Mouse (Mus musculus) liver, embryonic 14.5 days (tissue): ENCODE measurements around the gene 4930402K13Rik. TPM values are rescaled to one million over a fixed set of nuclear protein-coding genes. Genes with fewer than 3 reads are reported as not detected.
A peak's percentile ranks its signal among the peaks of the same experiment; 100 is the strongest.
"Not testable (repeated sequence)": the region's sequence is repeated elsewhere in the genome, so short reads cannot be mapped to it uniquely, and the experiment has no call there.

ENCODE experiments used
- ATAC-seq: fragments of 200-750 bp; cut with Nextera tagmentation; 2 replicates; pipeline ENCODE4 v1.8.0; 2017; ENCODE audit warnings: moderate number of reproducible peaks, mild to moderate bottlenecking, moderate library complexity; ENCODE audit not compliant: insufficient read depth
- DNase-seq, 3 experiments: peaks; one replicate each; pipeline ENCODE4 v3.0.0-alpha.2; 2012 to 2013; ENCODE audit warnings: low read depth in 3 of 3, low spot score in 3 of 3
- H3K27ac ChIP-seq: fragments of 300-500 bp; sonication (generic); 2 replicates; pipeline ENCODE4 v1.5.1; 2014; ENCODE audit warnings: moderate library complexity, mild to moderate bottlenecking, control low read depth, inconsistent platforms
- H3K27me3 ChIP-seq: fragments of 300-500 bp; sonication (generic); 2 replicates; pipeline ENCODE4 v1.6.1; 2014; ENCODE audit warnings: mild to moderate bottlenecking, low read length, moderate library complexity; ENCODE audit not compliant: control insufficient read depth, insufficient read depth
- H3K36me3 ChIP-seq: fragments of 300-500 bp; sonication (generic); replicated peaks from 2 replicates; pipeline ENCODE4 v1.6.1; 2014; ENCODE audit warnings: low read depth; ENCODE audit not compliant: control insufficient read depth, insufficient read depth
- H3K4me1 ChIP-seq, 2 experiments: fragments of 200-500 bp in 1 of 2; fragments of 300-500 bp in 1 of 2; sonication (generic) in 1 of 2; replicated peaks; 2 replicates each; pipeline ENCODE4 v1.6.1; 2012 to 2014; ENCODE audit warnings: antibody characterized with exemption in 1 of 2, inconsistent platforms in 1 of 2, low read length in 1 of 2; ENCODE audit not compliant: control insufficient read depth in 2 of 2, insufficient read depth in 2 of 2
- H3K4me2 ChIP-seq: fragments of 300-500 bp; sonication (generic); 2 replicates; pipeline ENCODE4 v1.6.1; 2014; ENCODE audit warnings: low read depth, mild to moderate bottlenecking, control low read depth, moderate library complexity
- H3K4me3 ChIP-seq, 2 experiments: fragments of 200-500 bp in 1 of 2; fragments of 300-500 bp in 1 of 2; sonication (generic) in 1 of 2; 2 replicates each; pipeline ENCODE4 v1.5.1; 2012 to 2014; ENCODE audit warnings: low read depth in 2 of 2, low read length in 2 of 2, mild to moderate bottlenecking in 2 of 2, control low read depth in 1 of 2, inconsistent platforms in 1 of 2, moderate library complexity in 1 of 2; ENCODE audit not compliant: insufficient read depth in 1 of 2
- H3K9ac ChIP-seq: fragments of 300-500 bp; sonication (generic); replicated peaks from 2 replicates; pipeline ENCODE4 v1.6.1; 2014; ENCODE audit warnings: mild to moderate bottlenecking, control low read depth, moderate library complexity
- H3K9me3 ChIP-seq: fragments of 300-500 bp; sonication (generic); 2 replicates; pipeline ENCODE4 v1.6.1; 2016; ENCODE audit warnings: low read length, mixed read lengths; ENCODE audit not compliant: control insufficient read depth
- CTCF ChIP-seq: IDR thresholded peaks from 2 replicates; pipeline ENCODE4 v1.5.1; 2016; ENCODE audit warnings: antibody characterized with exemption, low read depth, control low read depth
- EP300 ChIP-seq: IDR thresholded peaks from 2 replicates; pipeline ENCODE4 v1.6.1; 2016; ENCODE audit warnings: antibody characterized with exemption, low read depth
- WGBS: fragments of 180-500 bp; shearing (Covaris S2); extraction: QIAGEN DNeasy Blood & Tissue Kit; methylation state at CpG from one replicate; pipeline ENCODE4 v1.1.7; 2014; ENCODE audit not compliant: insufficient replicate concordance; 5-methylcytosine and 5-hydroxymethylcytosine counted together
- polyA plus RNA-seq, 2 experiments: library from polyadenylated mRNA; depleted of rRNA in 1 of 2; stranded (reverse) in 1 of 2; unstranded in 1 of 2; fragments of >200 nt; fragmentation: Nextera tagmentation in 1 of 2; extraction: Ambion mirVana in 1 of 2; gene quantifications; 2 replicates each; pipeline versions ENCODE4 v1.2.1 to v1.2.3; 2012 to 2014

4930402K13Rik gene
- not detected in 2 replicates for polyA plus RNA-seq (2012; rRNA removed)
- polyA plus RNA-seq (2014; fragmentation: Nextera tagmentation; extraction: Ambion mirVana) = not detected in 2 replicates

- 82% methylated on average over 6 of the region's 6 CpGs for WGBS
- Histone ChIP-seq H3K4me3 (no peak within 1 kb of the TSS), H3K9me3 (no peaks in the 10 kb centered on the region), H3K4me1 (no peaks in the 10 kb centered on the region), H3K36me3 (no peaks in the 10 kb centered on the region), H3K27me3 (no peaks in the 10 kb centered on the region), H3K4me2 (no peak within 1 kb of the TSS), H3K27ac (no peak within 1 kb of the TSS), H3K9ac (no peak within 1 kb of the TSS)
- ATAC-seq (no peak), DNase-seq (no peak)
- TF ChIP-seq EP300 (no peak), CTCF (no peak)
Observed at GRCm38 (mm10) chrX:9104262-9104661, at the start of gene 4930402K13Rik. Gene 4930402K13Rik (plus strand): TSS chrX:9104562.

GRCm38 (mm10) chrX:9060952-9061351 lies 43.4 kb upstream of the 4930402K13Rik start:
- not testable (repeated sequence) for H3K36me3 ChIP-seq, ATAC-seq, H3K9me3 ChIP-seq, H3K4me1 ChIP-seq, H3K4me2 ChIP-seq, H3K4me3 ChIP-seq, H3K27me3 ChIP-seq, H3K9ac ChIP-seq, DNase-seq, H3K27ac ChIP-seq
- 21% methylated on average over 6 of the region's 9 CpGs for WGBS
- peak; percentile 48 for TF ChIP-seq CTCF

GRCm38 (mm10) chrX:9062101-9062500 lies 42.3 kb upstream of the 4930402K13Rik start:
- no peak for DNase-seq
- Histone ChIP-seq H3K4me1 (no peaks in the 10 kb centered on the region), H3K4me2 (no peak overlapping the region), H3K9ac (no peak overlapping the region), H3K27ac (no peak overlapping the region), H3K4me3 (no peak overlapping the region), H3K9me3 (no peaks in the 10 kb centered on the region), H3K36me3 (no peaks in the 10 kb centered on the region), H3K27me3 (no peaks in the 10 kb centered on the region)
- 57% methylated on average over 4 of the region's 4 CpGs for WGBS
- no peak for ATAC-seq
- TF ChIP-seq CTCF = no peak
- no peak for TF ChIP-seq EP300

GRCm38 (mm10) chrX:9062715-9063114 lies 41.6 kb upstream of the 4930402K13Rik start, which contains the start of gene Fthl17f:
Gene Fthl17f (plus strand): TSS chrX:9063015.
- not testable (repeated sequence) for DNase-seq, H3K4me1 ChIP-seq, H3K9me3 ChIP-seq, H3K4me2 ChIP-seq, H3K27me3 ChIP-seq, H3K4me3 ChIP-seq, ATAC-seq, H3K27ac ChIP-seq, H3K36me3 ChIP-seq, H3K9ac ChIP-seq
- WGBS = 78% methylated on average over 11 of the region's 11 CpGs

- not testable (repeated sequence) for H3K9me3 ChIP-seq, H3K27ac ChIP-seq, H3K9ac ChIP-seq, H3K4me1 ChIP-seq, H3K27me3 ChIP-seq, H3K4me2 ChIP-seq, DNase-seq, ATAC-seq, H3K4me3 ChIP-seq, H3K36me3 ChIP-seq
- 14% methylated on average over 9 of the region's 10 CpGs for WGBS
- peak; percentile 53 for TF ChIP-seq CTCF
Observed at GRCm38 (mm10) chrX:9077699-9078098, 26.7 kb upstream of the 4930402K13Rik start.

- not testable (repeated sequence) for DNase-seq
Observed at GRCm38 (mm10) chrX:9095066-9095465, 9.3 kb upstream of the 4930402K13Rik start.

More at GRCm38 (mm10) chrX:9095066-9095465, 9.3 kb upstream of the 4930402K13Rik start:
- ATAC-seq, H3K9me3 ChIP-seq, H3K4me3 ChIP-seq, H3K27me3 ChIP-seq, H3K4me2 ChIP-seq, H3K36me3 ChIP-seq, H3K9ac ChIP-seq, H3K4me1 ChIP-seq, H3K27ac ChIP-seq: not testable (repeated sequence)
